Mouse (Mus musculus) thymus, adult 2 months (tissue): Measurements from ENCODE around the gene Cyp2d9.

ENCODE experiments used
- CTCF ChIP-seq: fragments of 200-500 bp; IDR thresholded peaks from 2 replicates; pipeline ENCODE4 v1.5.1; 2012; ENCODE audit warnings: mild to moderate bottlenecking, control low read depth, low read length, moderate library complexity, borderline replicate concordance; ENCODE audit not compliant: control insufficient read depth, poor library complexity, insufficient read depth; ENCODE audit errors: extremely low read depth
- POLR2A ChIP-seq: fragments of 200-500 bp; IDR thresholded peaks from 2 replicates; pipeline ENCODE4 v1.6.1; 2012; ENCODE audit warnings: mild to moderate bottlenecking, low read length, control low read depth, moderate library complexity; ENCODE audit not compliant: control insufficient read depth, poor library complexity, insufficient read depth; ENCODE audit errors: extremely low read depth

DNA sequence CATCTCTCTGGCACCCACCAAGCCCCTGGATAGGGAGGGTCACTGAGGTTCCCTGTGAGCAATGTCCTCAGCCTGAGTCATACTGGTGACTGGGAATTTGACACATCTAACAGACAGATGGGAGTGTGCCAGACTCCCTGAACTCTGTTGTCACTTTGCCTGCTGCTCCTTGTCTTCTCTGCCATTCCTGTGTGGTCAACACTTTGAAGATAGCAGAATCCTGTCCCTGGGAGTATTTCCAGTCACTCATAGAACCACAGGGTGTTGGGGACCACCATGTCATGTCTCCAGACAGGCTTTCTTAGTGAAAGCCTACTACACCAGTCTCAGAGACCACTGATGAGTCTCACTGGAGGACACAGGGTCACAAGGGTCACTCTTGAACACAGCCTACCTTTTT lies 31.1 kb upstream of the Cyp2d9 start:
- TF ChIP-seq CTCF (no peak), POLR2A (no peak)
